Comparison of ENCODE assay signal across 15 mouse cellular contexts in genomic region chr16:66731212-66731611, GRCm38 (mm10).
DNase-seq lines count a peak whose midpoint lies in the region; ATAC-seq and TF ChIP-seq lines count a peak whose summit lies in the region.
"Had no signal": no experiment of that assay in that cellular context is flagged by ENCODE, and none has a peak within 500 bp of the region (broad histone marks: within the 10 kb centered on the region; RNA-seq: fewer than 3 reads in every experiment).

No protein-coding gene starts in this region.

- H3K36me3 ChIP-seq in hindbrain, embryonic 14.5 days (replicated peaks; ENCODE audit: control insufficient read depth, insufficient read depth), result no peaks in the 10 kb centered on the region
- H3K36me3 ChIP-seq in midbrain, postnatal 0 days (ENCODE audit: insufficient read depth, low read length), result no peaks in the 10 kb centered on the region
- no peaks in the 10 kb centered on the region for H3K36me3 ChIP-seq in heart, embryonic 10.5 days
- H3K36me3 ChIP-seq: embryonic facial prominence, embryonic 15.5 days; heart, embryonic 13.5 days; limb, embryonic 10.5 days; liver, embryonic 12.5 days; lung, embryonic 15.5 days had no signal

- peak; percentile 18; the same call in 1 of the 2 replicates for TF ChIP-seq CTCF in midbrain, postnatal 0 days (IDR thresholded peaks at IDR 0.05)

- H3K27ac ChIP-seq in hindbrain, embryonic 14.5 days, result no peak overlapping the region
- H3K27ac ChIP-seq in midbrain, postnatal 0 days (ENCODE audit: low read depth, low read length), result no peak overlapping the region
- no peak overlapping the region for H3K27ac ChIP-seq in heart, embryonic 10.5 days
- H3K27ac ChIP-seq: embryonic facial prominence, embryonic 15.5 days; heart, embryonic 13.5 days; limb, embryonic 10.5 days; liver, embryonic 12.5 days; lung, embryonic 15.5 days had no signal

- no peaks in the 10 kb centered on the region for H3K27me3 ChIP-seq in hindbrain, embryonic 14.5 days (ENCODE audit: control insufficient read depth, insufficient read depth, low read length)
- no peaks in the 10 kb centered on the region for H3K27me3 ChIP-seq in midbrain, postnatal 0 days (ENCODE audit: insufficient read depth, low read length)
- H3K27me3 ChIP-seq in heart, embryonic 10.5 days (ENCODE audit: insufficient read depth, poor library complexity, severe bottlenecking), result no peaks in the 10 kb centered on the region
- H3K27me3 ChIP-seq: embryonic facial prominence, embryonic 15.5 days; heart, embryonic 13.5 days; liver, embryonic 12.5 days; lung, embryonic 15.5 days had no signal

- intact Hi-C loops in left cerebral cortex, postnatal 10 days (cut with DNase I), result no loop called here

- DNase-seq in right cerebral cortex, adult 18-20 months, result peak; percentile 10
- no peak for DNase-seq in right cerebral cortex, postnatal 10 days (ENCODE audit: low spot score in 2 of 2)
- DNase-seq in hindbrain, embryonic 14.5 days (ENCODE audit: low spot score), result no peak
- peak; percentile 19 for DNase-seq in midbrain, postnatal 0 days (ENCODE audit: low spot score)
- no peak for DNase-seq in heart, embryonic 10.5 days (ENCODE audit: low spot score)
- no peak for DNase-seq in kidney, postnatal 10 days
- DNase-seq in left cerebral cortex, postnatal 10 days (ENCODE audit: extremely low spot score in 1 of 2, low spot score in 2 of 2), result no peak
- DNase-seq: cerebellum, adult 9-11 months; spleen, adult 18-20 months; thymus, postnatal 4 days had no signal

- 34% methylated on average over 3 of the region's 3 CpGs for WGBS in hindbrain, embryonic 14.5 days
- WGBS in midbrain, postnatal 0 days, result 40% methylated on average over 3 of the region's 3 CpGs
- WGBS in heart, embryonic 10.5 days, result 52% methylated on average over 3 of the region's 3 CpGs

- H3K9ac ChIP-seq in hindbrain, embryonic 14.5 days, result no peak overlapping the region
- H3K9ac ChIP-seq in midbrain, postnatal 0 days (replicated peaks; ENCODE audit: low read length, poor library complexity, severe bottlenecking), result no peak overlapping the region
- H3K9ac ChIP-seq: embryonic facial prominence, embryonic 15.5 days; heart, embryonic 13.5 days; liver, embryonic 12.5 days; lung, embryonic 15.5 days had no signal

- H3K4me1 ChIP-seq in hindbrain, embryonic 14.5 days (replicated peaks; ENCODE audit: control insufficient read depth, insufficient read depth, low read length), result 0 out of 2 replicates have a peak, but pooled peaks cover 7% of the 10 kb centered on the region
- no peaks in the 10 kb centered on the region for H3K4me1 ChIP-seq in midbrain, postnatal 0 days (ENCODE audit: insufficient read depth, low read length)
- no peaks in the 10 kb centered on the region for H3K4me1 ChIP-seq in heart, embryonic 10.5 days
- H3K4me1 ChIP-seq: embryonic facial prominence, embryonic 15.5 days; heart, embryonic 13.5 days; limb, embryonic 10.5 days; liver, embryonic 12.5 days; lung, embryonic 15.5 days had no signal

- no peak overlapping the region for H3K4me2 ChIP-seq in hindbrain, embryonic 14.5 days (replicated peaks)
- no peak overlapping the region for H3K4me2 ChIP-seq in midbrain, postnatal 0 days (ENCODE audit: low read depth, low read length, poor library complexity, severe bottlenecking)
- H3K4me2 ChIP-seq: embryonic facial prominence, embryonic 15.5 days; heart, embryonic 13.5 days; liver, embryonic 12.5 days; lung, embryonic 15.5 days had no signal

- ATAC-seq in hindbrain, embryonic 14.5 days (ENCODE audit: low FRiP score), result peak; percentile 89
- peak; percentile 81 for ATAC-seq in midbrain, postnatal 0 days (ENCODE audit: low FRiP score)
- ATAC-seq: liver, embryonic 12.5 days had no signal

- H3K4me3 ChIP-seq in hindbrain, embryonic 14.5 days (replicated peaks; ENCODE audit: low read length), result no peak overlapping the region
- no peak overlapping the region for H3K4me3 ChIP-seq in midbrain, postnatal 0 days (ENCODE audit: low read depth, low read length)
- no peak overlapping the region for H3K4me3 ChIP-seq in heart, embryonic 10.5 days
- H3K4me3 ChIP-seq: embryonic facial prominence, embryonic 15.5 days; heart, embryonic 13.5 days; limb, embryonic 10.5 days; liver, embryonic 12.5 days; lung, embryonic 15.5 days had no signal

- no peaks in the 10 kb centered on the region for H3K9me3 ChIP-seq in hindbrain, embryonic 14.5 days (ENCODE audit: control insufficient read depth, low read length)
- no peaks in the 10 kb centered on the region for H3K9me3 ChIP-seq in midbrain, postnatal 0 days (ENCODE audit: low read length)
- H3K9me3 ChIP-seq in heart, embryonic 10.5 days, result no peaks in the 10 kb centered on the region
- H3K9me3 ChIP-seq: embryonic facial prominence, embryonic 15.5 days; heart, embryonic 13.5 days; limb, embryonic 10.5 days; liver, embryonic 12.5 days; lung, embryonic 15.5 days had no signal

Comparison
In these comparisons a context has a peak if more than half of its experiments do, and no peak if none do; other contexts are left out.
1. DNase-seq: peak in right cerebral cortex, adult 18-20 months (single experiment) and midbrain, postnatal 0 days (single experiment); none in right cerebral cortex, postnatal 10 days (0 of 2), hindbrain, embryonic 14.5 days (single experiment), heart, embryonic 10.5 days (single experiment), kidney, postnatal 10 days (single experiment) and left cerebral cortex, postnatal 10 days (0 of 2).